Mouse (Mus musculus) hindbrain, embryonic 13.5 days (tissue): Measurements from ENCODE around the gene Abtb2. TPM values are rescaled to one million over a fixed set of nuclear protein-coding genes. Genes with fewer than 3 reads are reported as not detected.
A peak's percentile ranks its signal among the peaks of the same experiment; 100 is the strongest.

ENCODE experiments used
- ATAC-seq: fragments of 200-750 bp; cut with Nextera tagmentation; 2 replicates; pipeline ENCODE4 v1.8.0; 2017; ENCODE audit warnings: moderate TSS enrichment; ENCODE audit not compliant: low FRiP score
- H3K27ac ChIP-seq: fragments of 300-500 bp; sonication (generic); 2 replicates; pipeline ENCODE4 v1.5.1; 2015; ENCODE audit warnings: inconsistent platforms, mild to moderate bottlenecking, moderate library complexity
- H3K27me3 ChIP-seq: fragments of 300-500 bp; sonication (generic); 2 replicates; pipeline ENCODE4 v1.6.1; 2015; ENCODE audit warnings: mild to moderate bottlenecking, inconsistent platforms
- H3K36me3 ChIP-seq: fragments of 300-500 bp; sonication (generic); 2 replicates; pipeline ENCODE4 v1.6.1; 2015; ENCODE audit warnings: mild to moderate bottlenecking, inconsistent platforms
- H3K4me1 ChIP-seq: fragments of 300-500 bp; sonication (generic); replicated peaks from 2 replicates; pipeline ENCODE4 v1.6.1; 2015; ENCODE audit warnings: inconsistent platforms
- H3K4me2 ChIP-seq: fragments of 300-500 bp; sonication (generic); 2 replicates; pipeline ENCODE4 v1.6.1; 2015; ENCODE audit warnings: inconsistent platforms, mild to moderate bottlenecking, moderate library complexity
- H3K4me3 ChIP-seq: fragments of 300-500 bp; sonication (generic); 2 replicates; pipeline ENCODE4 v1.5.1; 2015; ENCODE audit warnings: mild to moderate bottlenecking, inconsistent platforms
- H3K9ac ChIP-seq: fragments of 300-500 bp; sonication (generic); 2 replicates; pipeline ENCODE4 v1.6.1; 2015; ENCODE audit warnings: mild to moderate bottlenecking, inconsistent platforms
- H3K9me3 ChIP-seq: fragments of 300-500 bp; sonication (generic); 2 replicates; pipeline ENCODE4 v1.6.1; 2016; ENCODE audit warnings: inconsistent platforms
- WGBS: fragments of 180-500 bp; shearing (Covaris S2); methylation state at CpG from one replicate; pipeline ENCODE4 v1.1.7; 2015; 5-methylcytosine and 5-hydroxymethylcytosine counted together
- polyA plus RNA-seq: library from polyadenylated mRNA; unstranded; fragments of >200 nt; fragmentation: Nextera tagmentation; extraction: Ambion mirVana; gene quantifications from 2 replicates; pipeline ENCODE4 v1.2.1, GENCODE M21; 2015

Gene Abtb2
- polyA plus RNA-seq, 1 experiment from 2014 or later = 10.9 TPM

DNA sequence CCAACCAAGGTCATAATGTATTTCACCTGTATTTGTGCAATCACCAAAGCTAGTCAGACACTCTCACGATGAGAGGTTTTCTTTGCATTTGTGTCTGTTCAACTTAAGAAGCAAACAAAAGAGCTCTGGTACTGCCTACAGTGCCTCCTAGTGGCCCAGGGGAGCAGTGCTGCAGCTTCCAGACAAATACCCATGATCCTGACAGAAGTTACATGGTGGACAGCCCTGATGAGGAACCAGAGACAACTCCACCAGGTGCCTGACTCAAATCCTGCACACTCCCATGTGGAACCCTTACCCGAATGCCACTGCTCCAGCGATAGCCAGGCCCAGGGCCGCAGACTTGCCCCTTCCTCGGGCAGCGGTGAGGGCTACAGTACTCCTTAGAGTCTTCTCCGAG is 177.9 kb downstream of the Abtb2 start:
- WGBS = 80% methylated on average over 7 of the region's 7 CpGs
- Histone ChIP-seq H3K4me3 (no peak overlapping the region), H3K4me2 (no peak overlapping the region), H3K9me3 (no peaks in the 10 kb centered on the region), H3K36me3 (peaks cover 62% of the 10 kb centered on the region), H3K27me3 (no peaks in the 10 kb centered on the region), H3K4me1 (no peaks in the 10 kb centered on the region), H3K9ac (0 out of 2 replicates have a peak overlapping the region, but pooled peaks have one; percentile 29), H3K27ac (no peak overlapping the region)
- ATAC-seq = no peak

DNA sequence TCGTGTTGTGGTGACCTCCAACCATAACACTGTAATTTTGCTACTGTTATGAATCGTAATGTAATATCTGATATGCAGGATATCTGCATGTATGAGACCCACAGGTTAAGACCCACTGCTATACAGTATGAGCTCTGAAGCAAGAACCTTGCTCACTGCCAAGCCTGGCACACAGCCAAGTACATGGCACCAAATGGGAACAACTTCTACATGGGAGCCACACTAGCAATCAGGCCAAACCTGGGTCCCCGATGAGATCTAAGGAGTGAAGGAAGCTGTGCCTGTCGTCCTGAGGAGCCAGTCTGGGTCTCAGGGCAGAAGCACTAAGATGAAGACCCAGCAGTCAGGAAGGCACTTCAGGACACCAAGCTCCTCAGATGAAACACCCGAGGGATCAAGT is 179.4 kb downstream of the Abtb2 start:
- H3K27me3 ChIP-seq = no peaks in the 10 kb centered on the region
- 86% methylated on average over 5 of the region's 5 CpGs for WGBS
- H3K4me2 ChIP-seq = no peak overlapping the region
- ATAC-seq = no peak
- no peak overlapping the region for H3K4me3 ChIP-seq
- peaks cover 64% of the 10 kb centered on the region for H3K36me3 ChIP-seq
- H3K27ac ChIP-seq = no peak overlapping the region
- H3K9me3 ChIP-seq = no peaks in the 10 kb centered on the region
- H3K9ac ChIP-seq = no peak overlapping the region
- H3K4me1 ChIP-seq = no peaks in the 10 kb centered on the region

DNA sequence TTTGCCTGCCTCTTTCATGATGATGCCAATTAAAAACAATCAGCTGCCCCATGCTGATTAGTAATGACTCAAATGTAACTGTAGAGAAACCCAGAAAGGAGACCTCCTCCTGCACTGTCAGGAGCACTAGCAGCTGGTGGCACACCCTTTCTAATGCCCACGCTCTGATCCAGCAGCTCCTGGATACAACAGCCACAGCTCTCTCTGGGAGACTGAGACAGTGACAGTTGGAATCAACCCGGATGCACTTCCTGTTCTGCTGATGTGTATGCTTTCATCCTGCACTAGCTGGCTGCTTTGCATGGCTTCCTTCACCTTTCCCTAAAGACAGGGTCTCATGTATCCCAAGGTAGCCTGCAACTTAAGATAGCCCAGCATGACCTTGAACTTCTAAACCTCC is 180.0 kb downstream of the Abtb2 start:
- H3K27me3 ChIP-seq = no peaks in the 10 kb centered on the region
- H3K36me3 ChIP-seq = peaks cover 64% of the 10 kb centered on the region
- ATAC-seq = no peak
- H3K4me1 ChIP-seq = no peaks in the 10 kb centered on the region
- 85% methylated on average over 2 of the region's 2 CpGs for WGBS
- H3K27ac ChIP-seq = no peak overlapping the region
- no peaks in the 10 kb centered on the region for H3K9me3 ChIP-seq
- H3K4me2 ChIP-seq = no peak overlapping the region
- H3K9ac ChIP-seq = no peak overlapping the region
- no peak overlapping the region for H3K4me3 ChIP-seq

DNA sequence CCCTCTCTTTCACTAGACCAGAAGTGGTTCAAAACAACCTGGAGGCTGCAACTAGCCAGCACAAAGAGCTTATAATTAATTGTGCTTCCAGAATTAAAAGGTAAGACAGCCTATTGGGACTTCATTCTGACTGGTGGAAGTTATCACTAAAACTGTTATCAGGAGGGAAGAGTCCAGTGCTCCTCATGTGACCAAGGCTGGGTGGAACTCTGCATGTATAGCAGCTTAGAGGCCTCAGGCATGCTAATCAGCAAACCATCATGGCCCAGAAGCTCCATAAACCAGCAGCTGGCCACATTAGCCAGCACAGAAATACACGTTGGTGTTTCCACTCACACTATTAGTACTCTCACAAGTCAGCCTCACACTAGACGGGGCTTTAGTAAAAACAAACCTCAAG is 180.7 kb downstream of the Abtb2 start:
- Histone ChIP-seq H3K27ac (no peak overlapping the region), H3K9ac (0 out of 2 replicates have a peak overlapping the region, but pooled peaks have one; percentile 35), H3K4me2 (no peak overlapping the region), H3K36me3 (peaks cover 67% of the 10 kb centered on the region), H3K27me3 (no peaks in the 10 kb centered on the region), H3K4me1 (no peaks in the 10 kb centered on the region), H3K9me3 (no peaks in the 10 kb centered on the region), H3K4me3 (no peak overlapping the region)
- 89% methylated on average over 2 of the region's 2 CpGs for WGBS
- ATAC-seq = no peak

DNA sequence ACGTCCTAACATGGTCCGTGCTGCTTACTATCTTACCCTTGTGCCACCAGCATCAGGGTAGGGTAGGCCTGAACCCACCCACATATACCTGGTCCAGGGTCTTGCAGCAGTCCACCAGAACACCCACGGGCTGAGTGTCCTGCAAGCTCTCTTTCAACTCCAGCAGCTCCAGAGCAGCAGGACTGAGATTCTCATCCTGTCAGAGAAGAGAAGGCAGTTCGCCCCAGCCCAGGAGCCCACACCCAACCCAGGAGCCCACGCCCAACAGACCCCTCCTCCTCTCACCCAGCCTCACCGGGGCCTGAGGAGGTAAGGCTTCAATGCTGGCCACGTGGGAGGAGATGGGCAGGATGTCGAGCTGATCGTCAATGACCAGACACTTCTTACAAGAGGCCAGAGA is 181.8 kb downstream of the Abtb2 start:
- Histone ChIP-seq H3K4me2 (no peak overlapping the region), H3K4me1 (no peaks in the 10 kb centered on the region), H3K9me3 (no peaks in the 10 kb centered on the region), H3K36me3 (peaks cover 66% of the 10 kb centered on the region), H3K27ac (no peak overlapping the region), H3K4me3 (no peak overlapping the region), H3K27me3 (no peaks in the 10 kb centered on the region), H3K9ac (no peak overlapping the region)
- whole genome bisulfite sequencing = 92% methylated on average over 9 of the region's 9 CpGs
- no peak for ATAC-seq

DNA sequence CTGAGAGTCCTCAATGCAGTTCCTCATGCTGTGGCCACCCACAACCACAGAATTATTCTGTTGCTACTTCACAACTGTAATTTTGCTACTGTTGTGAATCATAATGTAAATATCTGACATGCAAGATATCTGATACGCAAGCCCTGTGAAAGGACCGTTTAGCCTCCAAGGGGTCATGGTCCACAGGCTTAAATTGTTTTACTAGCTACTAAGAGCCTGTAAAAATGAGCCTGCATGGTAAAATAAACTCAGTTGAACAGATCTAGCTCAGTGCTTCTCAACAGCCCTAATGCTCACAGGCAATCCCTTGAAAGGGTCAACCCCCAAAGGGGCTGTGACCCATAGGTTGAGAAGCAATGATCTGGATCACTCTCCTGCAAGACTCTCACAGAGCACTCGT is 183.0 kb downstream of the Abtb2 start:
- Histone ChIP-seq H3K36me3 (peaks cover 71% of the 10 kb centered on the region), H3K27ac (no peak overlapping the region), H3K9ac (no peak overlapping the region), H3K9me3 (no peaks in the 10 kb centered on the region), H3K4me1 (no peaks in the 10 kb centered on the region), H3K4me2 (no peak overlapping the region), H3K27me3 (no peaks in the 10 kb centered on the region), H3K4me3 (no peak overlapping the region)
- 89% methylated on average over 3 of the region's 3 CpGs for WGBS
- no peak for ATAC-seq

DNA sequence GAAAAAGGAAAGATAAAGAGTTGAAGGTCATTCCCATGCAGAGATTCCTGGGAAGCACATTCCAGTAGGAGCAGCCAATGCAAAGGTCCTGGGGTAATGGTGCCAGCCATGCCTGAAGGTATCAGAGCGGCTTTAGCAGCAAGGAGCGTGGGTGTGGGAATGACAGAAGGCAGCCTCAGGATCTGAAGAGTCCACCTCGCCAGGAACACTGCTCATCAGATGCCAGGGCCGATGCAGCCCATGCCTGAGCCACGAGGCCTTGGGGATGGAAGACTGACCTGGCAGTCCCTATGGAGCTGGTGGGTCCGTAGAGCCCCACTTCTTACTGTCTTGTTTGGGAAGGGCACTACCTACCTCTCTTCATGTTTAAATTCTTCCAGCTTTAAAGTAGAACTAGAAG is 185.7 kb downstream of the Abtb2 start:
- H3K9me3 ChIP-seq = no peaks in the 10 kb centered on the region
- no peak overlapping the region for H3K27ac ChIP-seq
- peaks cover 86% of the 10 kb centered on the region for H3K36me3 ChIP-seq
- H3K27me3 ChIP-seq = no peaks in the 10 kb centered on the region
- no peak overlapping the region for H3K4me3 ChIP-seq
- WGBS = 93% methylated on average over 6 of the region's 6 CpGs
- H3K4me2 ChIP-seq = no peak overlapping the region
- no peak overlapping the region for H3K9ac ChIP-seq
- no peaks in the 10 kb centered on the region for H3K4me1 ChIP-seq
- ATAC-seq = no peak

DNA sequence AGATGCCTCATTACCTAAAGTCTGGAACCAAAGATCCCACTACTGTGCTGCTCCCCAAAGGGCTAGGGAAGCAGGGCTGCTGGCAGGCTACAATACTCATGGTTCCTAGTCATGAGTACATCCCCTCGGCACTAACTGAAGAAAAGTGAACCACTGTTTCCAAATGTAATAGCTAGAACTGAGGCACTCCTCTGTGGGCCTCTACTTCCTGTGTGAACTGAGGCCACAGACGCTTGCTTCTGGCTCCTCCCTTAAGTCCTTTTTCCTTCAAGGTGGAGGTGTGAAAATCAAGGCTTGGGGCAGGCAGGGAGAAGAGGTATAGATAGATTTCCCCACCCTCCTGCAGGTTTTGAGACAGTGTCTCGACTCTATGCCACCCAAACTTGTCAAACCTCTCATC is 188.5 kb downstream of the Abtb2 start:
- Histone ChIP-seq H3K9me3 (no peaks in the 10 kb centered on the region), H3K27me3 (no peaks in the 10 kb centered on the region), H3K4me3 (no peak overlapping the region), H3K4me2 (no peak overlapping the region), H3K36me3 (peaks cover 64% of the 10 kb centered on the region), H3K4me1 (peaks cover 3% of the 10 kb centered on the region; the same call in 1 of the 2 replicates), H3K9ac (no peak overlapping the region), H3K27ac (no peak overlapping the region)
- WGBS = 91% methylated on average over 3 of the region's 3 CpGs
- ATAC-seq = no peak

DNA sequence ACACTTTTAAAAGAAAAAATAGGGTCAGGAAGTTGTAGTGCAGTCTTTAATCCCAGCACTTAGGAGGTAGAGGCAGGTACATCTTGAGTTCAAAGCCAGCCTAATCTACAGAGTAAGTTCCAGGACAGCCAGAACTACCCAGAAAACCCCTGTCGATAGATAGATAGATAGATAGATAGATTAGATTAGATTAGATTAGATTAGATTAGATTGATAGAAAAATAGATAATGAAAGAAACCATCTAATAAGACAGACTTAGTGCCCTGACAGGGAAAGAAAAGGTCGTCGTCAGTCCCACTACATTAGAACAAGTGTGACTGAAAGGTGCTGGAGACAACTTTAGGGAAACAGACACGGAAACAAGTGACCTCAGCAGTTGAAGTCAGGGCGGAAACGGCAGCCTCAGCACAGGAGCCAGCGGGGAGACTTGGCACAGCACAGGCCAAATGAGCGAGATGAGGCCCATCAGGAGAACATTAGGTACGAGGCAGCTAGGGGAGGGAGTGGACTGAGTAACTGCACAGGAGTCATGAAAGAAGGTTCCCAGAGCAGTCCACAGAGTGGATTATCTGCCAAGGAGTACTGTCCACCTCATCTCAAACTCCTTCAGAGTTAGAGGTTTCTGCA is 189.5 kb downstream of the Abtb2 start:
- ATAC-seq = no peak

DNA sequence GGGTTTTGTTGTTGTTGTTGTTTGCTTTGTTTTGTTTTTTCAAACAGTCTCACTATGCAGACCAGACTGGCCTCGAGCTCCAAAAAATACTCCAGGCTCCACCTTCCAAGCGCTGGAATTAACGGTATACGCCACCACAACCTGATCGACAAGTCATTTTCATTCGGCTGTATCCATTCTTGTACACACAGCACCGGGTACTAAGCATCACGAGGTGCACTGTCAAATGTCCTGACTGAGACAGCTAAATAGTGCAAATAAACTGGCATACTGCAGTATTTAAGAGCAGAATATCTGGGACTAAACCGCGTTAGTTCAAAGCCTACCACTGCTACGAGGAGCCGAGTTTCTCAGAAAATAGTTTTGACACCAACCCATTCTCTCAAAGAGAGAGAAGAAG is 194.3 kb downstream of the Abtb2 start:
- Histone ChIP-seq H3K27ac (peak overlapping the region; percentile 79), H3K4me3 (peak overlapping the region; percentile 72), H3K9ac (peak overlapping the region; percentile 79), H3K9me3 (no peaks in the 10 kb centered on the region), H3K36me3 (peaks cover 17% of the 10 kb centered on the region), H3K4me2 (peak overlapping the region; percentile 87), H3K27me3 (no peaks in the 10 kb centered on the region), H3K4me1 (peaks cover 21% of the 10 kb centered on the region)
- ATAC-seq = peak; percentile 41
- WGBS = under 1% methylated on average over 12 of the region's 12 CpGs

More for the DNA sequence above, 189.5 kb downstream of the Abtb2 start:
- no peak overlapping the region for H3K4me2 ChIP-seq
- WGBS = 94% methylated on average over 9 of the region's 9 CpGs
- H3K9me3 ChIP-seq = no peaks in the 10 kb centered on the region
- H3K4me1 ChIP-seq = peaks cover 10% of the 10 kb centered on the region
- no peak overlapping the region for H3K4me3 ChIP-seq
- H3K27me3 ChIP-seq = no peaks in the 10 kb centered on the region
- no peak overlapping the region for H3K9ac ChIP-seq
- no peak overlapping the region for H3K27ac ChIP-seq
- peaks cover 55% of the 10 kb centered on the region for H3K36me3 ChIP-seq

DNA sequence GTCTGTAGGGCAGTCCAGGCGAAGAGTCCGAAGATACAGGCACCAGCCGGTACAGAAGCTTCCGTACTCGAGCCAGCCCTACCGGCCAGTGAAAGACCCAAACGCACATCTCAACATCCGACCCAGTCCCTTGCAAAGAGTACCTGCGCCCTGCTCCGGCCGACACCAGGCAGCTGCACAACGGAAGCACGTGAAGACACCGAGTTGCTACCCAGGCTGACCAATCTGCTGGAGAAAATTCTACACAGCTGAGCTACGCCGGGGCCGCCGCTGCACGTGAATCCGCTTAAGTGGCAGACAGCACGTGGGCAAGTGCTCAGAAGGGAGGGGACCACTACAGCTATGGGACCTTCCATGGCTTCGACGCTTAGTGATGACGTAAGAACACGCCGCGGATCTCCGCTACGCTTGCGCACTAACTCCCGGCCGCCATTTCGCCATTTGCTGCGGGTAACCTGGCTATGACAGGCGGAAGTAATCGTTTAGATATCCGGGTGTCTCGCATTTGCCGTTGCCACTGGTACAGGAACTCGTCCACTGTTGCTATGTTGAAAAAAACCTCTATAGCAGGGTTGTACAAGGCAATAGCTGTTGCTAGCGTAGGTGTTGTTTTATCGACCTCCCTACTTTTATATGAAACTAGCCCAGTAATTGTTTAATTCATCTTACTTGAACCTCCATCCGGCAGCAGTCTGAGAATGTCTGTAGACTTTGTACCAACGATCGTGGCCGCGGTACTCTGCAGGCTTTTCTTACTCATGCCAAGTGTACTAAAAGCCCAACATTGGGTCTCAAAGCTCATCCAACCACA is 195.0 kb downstream of the Abtb2 start, which contains the start of gene Nat10:
Gene Nat10, minus strand, starts transcription at position 365 of the 811 bp plus-strand sequence.
- peak within 1 kb of the TSS; percentile 87 for H3K4me2 ChIP-seq
- H3K27ac ChIP-seq = peak within 1 kb of the TSS; percentile 84
- H3K9ac ChIP-seq = peak within 1 kb of the TSS; percentile 79
- peaks cover 17% of the 10 kb centered on the region for H3K36me3 ChIP-seq
- WGBS = under 1% methylated on average over 47 of the region's 47 CpGs
- H3K27me3 ChIP-seq = no peaks in the 10 kb centered on the region
- H3K4me1 ChIP-seq = peaks cover 21% of the 10 kb centered on the region
- no peaks in the 10 kb centered on the region for H3K9me3 ChIP-seq
- H3K4me3 ChIP-seq = peak within 1 kb of the TSS; percentile 72
- peak; percentile 97 for ATAC-seq

DNA sequence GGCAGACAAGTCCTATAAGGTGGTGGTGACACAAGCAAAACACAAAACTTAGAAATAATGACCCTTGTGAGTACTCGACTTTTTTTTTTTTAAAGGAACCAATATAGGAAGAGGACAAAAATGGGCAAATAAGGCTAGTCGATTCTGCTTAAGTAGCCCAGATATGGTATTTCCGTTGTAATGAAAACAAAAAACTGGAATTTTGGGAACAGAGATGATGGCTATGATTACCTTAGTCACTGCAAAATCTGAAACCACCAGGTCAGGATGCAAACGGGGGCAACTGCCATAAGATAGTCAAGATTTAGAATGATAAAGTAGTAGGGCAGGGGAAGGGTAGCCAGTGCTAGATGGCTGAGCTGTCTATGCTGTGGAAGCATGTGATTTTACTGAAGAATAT is 195.9 kb downstream of the Abtb2 start:
- no peak for ATAC-seq
- peak overlapping the region; percentile 72 for H3K4me3 ChIP-seq

More for the DNA sequence above, 195.9 kb downstream of the Abtb2 start:
- Histone ChIP-seq H3K9me3 (no peaks in the 10 kb centered on the region), H3K27ac (no peak overlapping the region), H3K36me3 (peaks cover 19% of the 10 kb centered on the region), H3K27me3 (no peaks in the 10 kb centered on the region), H3K9ac (no peak overlapping the region), H3K4me2 (peak overlapping the region; percentile 87), H3K4me1 (peaks cover 21% of the 10 kb centered on the region)
- 37% methylated on average over 4 of the region's 4 CpGs for WGBS
